Mouse (Mus musculus): ENCODE results near the gene Slc6a9.

- TF ChIP-seq POLR2A (IDR thresholded peaks at IDR 0.05; ENCODE audit: borderline replicate concordance, control insufficient read depth, low read depth, low read length) (no peak), CTCF (IDR thresholded peaks at IDR 0.05; ENCODE audit: control insufficient read depth, insufficient read depth, low read length) (no peak)
These were observed 47.3 kb upstream of the Slc6a9 start for GRCm38 (mm10) chr4:117786963-117787362.
